Mouse (Mus musculus) G1E (cell line): ENCODE data around the gene Dppa1. TPM values are rescaled to one million over a fixed set of nuclear protein-coding genes. Genes with fewer than 3 reads are reported as not detected.
"Not testable (repeated sequence)": the region's sequence is repeated elsewhere in the genome, so short reads cannot be mapped to it uniquely, and the experiment has no call there.

ENCODE experiments used
- ATAC-seq: 2 replicates; pipeline ENCODE4 v1.8.0; 2016; ENCODE audit warnings: mild to moderate bottlenecking; ENCODE audit not compliant: insufficient number of reproducible peaks, poor library complexity, low FRiP score, severe bottlenecking; ENCODE audit errors: extremely low read depth
- DNase-seq: peaks from one replicate; pipeline ENCODE4 v3.0.0; 2012; ENCODE audit warnings: low spot score
- H3K27me3 ChIP-seq: 2 replicates; pipeline ENCODE4 v1.6.1; 2012; ENCODE audit warnings: mild to moderate bottlenecking, low read length, inconsistent platforms; ENCODE audit not compliant: insufficient read depth
- H3K36me3 ChIP-seq: replicated peaks from 2 replicates; pipeline ENCODE3; 2012; ENCODE audit warnings: mild to moderate bottlenecking, inconsistent platforms
- H3K4me1 ChIP-seq: 2 replicates; pipeline ENCODE4 v1.6.1; 2012; ENCODE audit warnings: low read depth, low read length, inconsistent platforms, mixed read lengths; ENCODE audit not compliant: insufficient read depth
- H3K4me3 ChIP-seq: 2 replicates; pipeline ENCODE4 v1.5.1; 2012; ENCODE audit warnings: low read depth, mild to moderate bottlenecking, inconsistent platforms, low read length, moderate library complexity, mixed read lengths
- H3K9me3 ChIP-seq: replicated peaks from 2 replicates; pipeline ENCODE4 v1.6.1; 2012; ENCODE audit warnings: inconsistent platforms
- CTCF ChIP-seq: IDR thresholded peaks from 2 replicates; pipeline ENCODE4 v1.5.1; 2012; ENCODE audit warnings: low read depth, low read length, inconsistent platforms, mixed read lengths
- GATA1 ChIP-seq: IDR thresholded peaks from 2 replicates; pipeline ENCODE4 v1.6.1; 2012; ENCODE audit warnings: borderline replicate concordance, low read length, inconsistent platforms, mixed read lengths
- GATA2 ChIP-seq: IDR thresholded peaks from 2 replicates; pipeline ENCODE4 v1.6.1; 2012; ENCODE audit warnings: low read depth, low read length, inconsistent platforms, borderline replicate concordance
- POLR2AphosphoS5 ChIP-seq: IDR thresholded peaks from 2 replicates; pipeline ENCODE4 v1.6.1; 2012; ENCODE audit warnings: low read depth, low read length, inconsistent platforms; ENCODE audit not compliant: insufficient replicate concordance
- TAL1 ChIP-seq: conservative IDR thresholded peaks from 2 replicates; pipeline ENCODE4 v1.6.1; 2012; ENCODE audit warnings: low read depth, low read length, inconsistent platforms, mixed read lengths
- polyA plus RNA-seq: library from polyadenylated mRNA; stranded (reverse); fragments of >175 nt; gene quantifications from 2 replicates; pipeline ENCODE4 v1.2.3, GENCODE M21; 2012
- total RNA-seq, 2 experiments: library from RNA; stranded (forward) in 1 of 2; stranded (reverse) in 1 of 2; fragments of 200-1000 nt in 1 of 2; fragments of >200 nt in 1 of 2; fragmentation: Nextera tagmentation in 1 of 2; gene quantifications; 2 replicates each; pipeline ENCODE4 v1.2.3; 2014 to 2017

Dppa1 gene
- total and polyA plus RNA-seq, 3 experiments: not detected

GRCm38 (mm10) chr11:46644824-46645223 is 15.8 kb upstream of the Dppa1 start:
- Histone ChIP-seq H3K4me1 (no peaks in the 10 kb centered on the region), H3K36me3 (no peaks in the 10 kb centered on the region), H3K27me3 (0 out of 2 replicates have a peak, but pooled peaks cover under 1% of the 10 kb centered on the region), H3K9me3 (no peaks in the 10 kb centered on the region), H3K4me3 (no peak overlapping the region)
- TF ChIP-seq CTCF: no peak
- no peak for TF ChIP-seq POLR2AphosphoS5
- TF ChIP-seq TAL1: no peak
- TF ChIP-seq GATA2: no peak
- no peak for TF ChIP-seq GATA1
- no peak for DNase-seq
- no peak for ATAC-seq

DNA sequence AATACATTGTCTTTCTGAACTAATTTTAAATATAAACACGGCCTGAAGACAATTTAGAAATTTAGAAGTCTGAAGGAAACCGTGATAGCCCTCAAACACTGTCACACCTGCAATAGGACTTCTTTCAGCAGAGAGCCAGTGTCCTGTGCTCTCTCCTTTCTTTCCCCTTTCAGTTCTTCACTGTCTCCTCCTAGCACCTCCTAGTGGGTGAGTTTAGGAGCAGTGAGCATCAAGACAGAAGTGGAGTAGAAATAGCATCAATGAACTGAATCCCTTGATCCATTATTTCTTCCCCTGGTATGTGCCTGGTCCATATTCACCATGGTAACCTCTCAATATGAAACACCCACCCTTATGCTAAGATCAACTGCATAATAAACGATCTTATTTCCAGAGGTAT is 7.5 kb upstream of the Dppa1 start:
- Histone ChIP-seq H3K4me1 (no peaks in the 10 kb centered on the region), H3K4me3 (no peak overlapping the region), H3K27me3 (0 out of 2 replicates have a peak, but pooled peaks cover 2% of the 10 kb centered on the region), H3K9me3 (no peaks in the 10 kb centered on the region), H3K36me3 (no peaks in the 10 kb centered on the region)
- ATAC-seq (no peak), DNase-seq (no peak)
- TF ChIP-seq GATA1 (no peak), POLR2AphosphoS5 (no peak), GATA2 (no peak), CTCF (no peak)

DNA sequence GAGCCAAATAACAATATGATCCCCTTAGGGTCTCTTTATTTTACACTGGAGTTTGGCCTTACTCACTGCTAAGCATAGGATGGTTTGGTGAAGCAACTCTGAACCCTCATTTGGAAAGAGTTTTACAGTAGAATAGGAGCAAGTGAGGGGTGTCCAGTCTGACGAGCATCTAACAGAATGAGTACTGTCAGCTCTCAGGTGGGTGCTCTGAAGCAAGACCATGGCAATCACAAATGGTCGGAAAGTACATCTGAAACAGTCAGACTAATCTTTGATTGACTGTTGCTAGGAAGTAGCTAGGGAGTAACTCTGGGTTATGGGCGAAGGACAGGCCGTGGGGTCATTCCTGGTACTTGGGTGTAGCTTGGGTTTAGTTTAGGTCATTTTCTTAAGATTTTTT is 6.5 kb upstream of the Dppa1 start:
- H3K36me3 ChIP-seq, DNase-seq, H3K9me3 ChIP-seq, H3K27me3 ChIP-seq, H3K4me3 ChIP-seq, ATAC-seq, H3K4me1 ChIP-seq: not testable (repeated sequence)

DNA sequence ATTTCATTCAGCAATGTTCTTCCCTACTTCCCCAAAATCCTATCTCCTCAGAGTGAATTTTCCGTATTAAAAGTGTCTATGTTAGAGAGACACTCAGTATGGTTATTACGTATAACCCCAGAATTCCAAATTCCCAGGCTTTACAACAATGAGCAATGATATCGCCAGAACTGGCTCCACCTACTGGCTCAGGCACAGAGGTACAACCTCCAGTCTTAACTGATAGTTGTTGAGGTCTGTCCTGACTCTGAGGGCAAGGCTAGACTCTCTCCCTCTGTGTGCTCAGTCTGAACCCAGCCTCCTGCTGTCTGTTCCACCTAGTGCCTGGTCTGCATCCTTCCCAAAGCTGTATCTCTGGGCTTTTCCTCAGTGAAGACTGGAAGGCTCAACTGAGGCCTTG is 2.6 kb upstream of the Dppa1 start:
- DNase-seq (no peak), ATAC-seq (no peak)

GRCm38 (mm10) chr11:46620414-46621168 is 8.5 kb downstream of the Dppa1 start:
- Histone ChIP-seq H3K4me3 (no peak overlapping the region), H3K4me1 (no peaks in the 10 kb centered on the region), H3K9me3 (no peaks in the 10 kb centered on the region), H3K27me3 (0 out of 2 replicates have a peak, but pooled peaks cover 2% of the 10 kb centered on the region), H3K36me3 (no peaks in the 10 kb centered on the region)
- TF ChIP-seq GATA2 (no peak), POLR2AphosphoS5 (no peak), GATA1 (no peak), CTCF (no peak), TAL1 (no peak)
- ATAC-seq: no peak
- DNase-seq: no peak

More for the DNA sequence above, 2.6 kb upstream of the Dppa1 start:
- H3K4me1 ChIP-seq: no peaks in the 10 kb centered on the region
- H3K9me3 ChIP-seq: no peaks in the 10 kb centered on the region
- H3K36me3 ChIP-seq: no peaks in the 10 kb centered on the region
- no peak overlapping the region for H3K4me3 ChIP-seq
- TF ChIP-seq CTCF: no peak
- no peak for TF ChIP-seq POLR2AphosphoS5
- TF ChIP-seq GATA2: no peak
- TF ChIP-seq TAL1: no peak
- no peak for TF ChIP-seq GATA1
- 0 out of 2 replicates have a peak, but pooled peaks cover 3% of the 10 kb centered on the region for H3K27me3 ChIP-seq

GRCm38 (mm10) chr11:46619929-46620328 is 9.1 kb downstream of the Dppa1 start:
- H3K36me3 ChIP-seq: no peaks in the 10 kb centered on the region
- no peak overlapping the region for H3K4me3 ChIP-seq
- no peaks in the 10 kb centered on the region for H3K9me3 ChIP-seq
- H3K4me1 ChIP-seq: no peaks in the 10 kb centered on the region
- H3K27me3 ChIP-seq: no peaks in the 10 kb centered on the region
- TF ChIP-seq GATA1: no peak
- TF ChIP-seq GATA2: no peak
- TF ChIP-seq CTCF: no peak
- no peak for TF ChIP-seq POLR2AphosphoS5
- no peak for TF ChIP-seq TAL1
- DNase-seq (no peak), ATAC-seq (no peak)

DNA sequence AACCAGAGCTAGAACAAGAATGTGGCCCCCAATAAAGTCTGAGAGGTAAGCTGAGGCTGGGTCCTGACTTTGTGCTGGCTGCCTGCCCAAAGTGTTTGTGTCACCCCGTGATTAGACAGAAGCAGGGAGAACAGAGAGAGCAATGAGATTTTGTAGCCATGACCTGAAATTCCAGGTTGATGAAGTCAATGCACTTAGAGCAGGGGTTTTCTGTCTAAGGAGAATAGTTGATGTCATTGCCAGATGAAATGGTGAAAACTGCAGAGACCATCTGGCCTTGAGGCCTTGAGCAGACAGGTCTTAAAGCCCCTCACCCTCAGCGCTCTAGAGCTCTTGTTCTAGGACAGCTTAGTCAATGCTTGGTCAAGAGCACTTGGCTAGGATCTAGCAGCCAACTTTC is 36.6 kb downstream of the Dppa1 start:
- ATAC-seq: no peak
- TF ChIP-seq GATA2 (no peak), POLR2AphosphoS5 (no peak), TAL1 (no peak), GATA1 (no peak), CTCF (no peak)
- Histone ChIP-seq H3K36me3 (no peaks in the 10 kb centered on the region), H3K27me3 (no peaks in the 10 kb centered on the region), H3K4me1 (no peaks in the 10 kb centered on the region), H3K4me3 (no peak overlapping the region), H3K9me3 (no peaks in the 10 kb centered on the region)
- DNase-seq: no peak
